Mouse (Mus musculus) ovary, postnatal 36 days (tissue): ENCODE data around the gene Msrb3.
A peak's percentile ranks its signal among the peaks of the same experiment; 100 is the strongest.

ENCODE experiments used
- DNase-seq: peaks from one replicate; pipeline ENCODE4 v3.0.0; 2022; ENCODE audit warnings: low spot score, mixed read lengths

Msrb3 gene

DNA sequence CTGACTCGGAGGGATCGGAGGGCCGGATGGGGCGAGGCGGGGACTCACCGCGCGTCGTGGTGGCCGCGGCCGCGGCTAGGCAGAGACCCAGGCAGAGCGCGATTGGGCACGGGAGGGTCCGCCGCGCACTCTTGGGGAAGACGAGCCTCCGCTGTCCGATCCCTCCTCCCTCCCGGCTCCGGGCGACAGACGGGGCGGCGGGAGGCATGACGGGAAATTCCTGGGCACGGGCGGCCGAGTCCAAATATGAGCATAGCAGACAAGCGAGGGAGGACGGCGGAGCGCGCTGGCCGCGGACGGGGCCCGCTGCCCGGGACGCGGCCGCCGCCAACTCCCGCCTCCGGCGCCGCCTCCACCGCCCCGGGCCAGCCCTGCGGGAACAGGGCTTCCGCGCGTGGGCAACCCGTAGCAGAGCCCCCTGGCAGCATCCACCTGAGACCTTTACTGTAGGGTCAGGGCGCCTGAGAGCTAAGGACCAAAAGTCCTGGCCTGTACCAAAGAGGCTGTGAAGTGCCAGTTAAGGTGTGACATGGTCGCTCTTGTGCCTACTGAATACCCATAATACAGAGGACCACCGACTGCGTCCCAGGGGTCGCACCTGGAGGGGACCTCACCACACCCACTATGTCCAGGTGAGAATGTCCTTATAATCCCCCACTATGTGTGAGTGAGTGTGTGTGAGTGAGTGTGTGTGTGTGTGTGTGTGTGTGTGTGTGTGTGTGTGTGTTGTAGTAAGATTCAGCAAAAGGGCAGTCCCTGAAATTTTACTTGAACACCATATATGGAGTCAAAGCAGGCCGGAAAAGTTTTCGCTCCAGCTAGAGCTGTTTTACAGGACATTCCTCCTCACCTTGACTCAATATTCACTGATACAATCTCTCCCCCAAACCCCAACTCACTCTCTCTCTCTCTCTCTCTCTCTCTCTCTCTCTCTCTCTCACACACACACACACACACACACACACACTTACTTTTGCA is at the start of gene Msrb3:
Gene Msrb3, minus strand, starts transcription at position 317 of the 978 bp plus-strand sequence.
- peak; percentile 85 for DNase-seq

GRCm38 (mm10) chr10:120948461-120948860 is 49.6 kb upstream of the Msrb3 start:
- DNase-seq = no peak

DNA sequence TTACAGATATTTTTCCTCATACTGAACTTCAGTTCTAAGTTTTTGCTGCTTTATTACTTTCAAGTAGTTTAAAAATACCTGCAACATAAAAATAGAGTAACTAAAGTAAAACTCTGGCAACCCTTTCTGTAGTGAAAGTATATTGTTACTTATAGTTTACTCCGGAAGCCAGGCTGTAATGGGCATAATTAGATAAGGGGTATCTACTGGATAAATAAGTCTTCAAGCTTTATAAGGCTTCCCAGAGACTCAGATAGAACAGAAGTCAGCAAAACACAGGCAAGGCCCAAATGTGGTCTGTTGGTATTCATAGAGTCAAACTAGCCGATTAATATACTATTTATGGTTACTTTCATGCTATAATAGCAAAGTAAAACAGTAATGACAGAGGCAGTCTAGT is 48.9 kb upstream of the Msrb3 start:
- DNase-seq = no peak

- no peak for DNase-seq
Observed at GRCm38 (mm10) chr10:120946847-120947246, 47.9 kb upstream of the Msrb3 start.

GRCm38 (mm10) chr10:120938904-120939208 is 40.0 kb upstream of the Msrb3 start:
- no peak for DNase-seq

GRCm38 (mm10) chr10:120938077-120938903 is 39.4 kb upstream of the Msrb3 start:
- DNase-seq = peak; percentile 19

- DNase-seq = no peak
Observed at GRCm38 (mm10) chr10:120929536-120929935, 30.6 kb upstream of the Msrb3 start.

- DNase-seq = no peak
Observed at GRCm38 (mm10) chr10:120928183-120928582, 29.3 kb upstream of the Msrb3 start.

GRCm38 (mm10) chr10:120926156-120926555 is 27.3 kb upstream of the Msrb3 start:
- DNase-seq = no peak

DNA sequence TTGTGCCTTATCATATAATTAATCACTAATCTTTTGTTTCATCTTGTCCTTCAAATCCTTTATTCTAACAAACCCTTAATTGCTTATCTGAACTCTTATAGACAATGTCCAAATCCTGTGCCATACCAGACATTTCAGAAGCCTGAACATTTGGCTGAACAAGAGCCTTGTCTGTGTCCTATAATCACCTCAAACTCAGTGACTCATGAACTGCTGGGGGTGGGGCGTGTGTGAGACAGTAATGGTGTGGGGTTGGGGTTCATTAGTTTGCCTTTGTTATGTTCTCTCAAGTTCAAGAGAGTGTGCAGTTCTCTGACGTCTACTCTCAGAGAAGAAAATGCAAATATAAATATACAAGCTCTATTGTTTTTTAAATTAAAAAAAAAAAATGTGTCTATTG is 22.6 kb upstream of the Msrb3 start:
- DNase-seq = no peak

- DNase-seq = no peak
Observed at GRCm38 (mm10) chr10:120920604-120921003, 21.7 kb upstream of the Msrb3 start.

- DNase-seq = no peak
Observed at GRCm38 (mm10) chr10:120916250-120916649, 17.3 kb upstream of the Msrb3 start.

DNA sequence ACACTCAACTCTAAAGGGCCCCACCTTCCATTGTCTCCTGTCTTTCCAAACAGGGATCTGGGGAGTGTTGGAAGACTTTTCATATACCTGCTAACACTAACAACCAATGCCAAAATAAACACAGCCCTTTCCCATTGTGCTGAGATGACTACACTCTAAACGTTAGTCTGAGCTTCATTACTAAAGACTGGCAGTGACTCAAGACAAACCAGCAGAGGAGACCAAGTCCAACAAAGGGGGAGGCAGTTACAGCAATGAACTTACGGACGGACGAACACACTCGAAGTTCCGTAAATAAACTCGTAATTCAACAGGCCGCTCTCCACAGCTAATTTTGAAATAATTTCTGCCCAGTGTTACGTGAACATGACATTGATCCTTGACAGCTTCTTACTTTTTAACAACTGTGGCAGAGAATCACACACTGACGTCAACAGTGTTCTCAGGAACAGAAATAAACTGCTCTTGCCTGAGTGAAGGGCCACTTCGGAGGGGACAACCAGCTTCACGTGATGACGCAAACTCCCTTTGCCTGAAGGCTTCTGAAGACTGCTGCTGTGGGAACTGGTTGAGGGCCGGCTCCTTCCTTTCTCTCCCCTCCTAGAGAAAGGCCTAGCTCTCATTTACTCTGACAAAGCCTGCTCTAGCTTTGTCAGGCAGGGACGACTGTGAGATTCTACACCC is 16.2 kb upstream of the Msrb3 start:
- DNase-seq = no peak

DNA sequence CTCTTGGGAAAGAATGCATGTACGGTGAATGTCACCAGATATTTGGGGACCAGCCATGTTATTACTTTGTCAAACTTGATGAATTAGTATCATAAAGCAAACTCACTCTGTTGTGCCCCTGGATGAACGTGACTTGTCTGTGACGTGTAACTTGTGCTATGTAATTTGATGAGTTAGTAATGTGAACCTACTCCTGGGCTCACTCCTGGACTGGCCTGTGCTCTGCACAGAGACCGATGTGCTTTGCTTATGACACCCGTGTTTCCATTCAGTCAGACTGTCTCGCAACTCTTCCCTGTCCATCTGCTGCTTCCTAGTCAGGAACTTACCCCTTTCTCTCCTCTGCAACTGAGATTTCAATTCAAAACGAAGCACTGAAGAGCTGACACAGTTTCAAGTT is 15.4 kb upstream of the Msrb3 start:
- no peak for DNase-seq

DNA sequence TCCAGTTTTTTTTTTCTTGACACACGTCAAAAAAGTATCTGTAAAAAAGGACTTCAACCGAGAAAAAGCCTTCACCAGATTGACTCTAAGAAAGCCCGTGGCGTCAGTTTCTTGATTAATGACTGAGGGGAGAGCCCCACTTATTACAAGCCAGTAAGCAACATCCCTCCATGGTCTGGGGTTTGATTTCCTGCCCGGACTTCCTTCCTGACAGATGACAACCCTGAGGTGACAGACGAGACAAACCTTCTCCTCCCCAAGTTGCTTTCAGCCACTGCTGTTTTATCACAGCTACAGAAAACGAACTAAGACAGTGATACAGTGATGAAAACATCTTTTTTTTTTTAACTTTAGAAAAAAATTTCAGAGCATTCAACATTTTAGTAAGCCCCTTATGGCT is 14.9 kb upstream of the Msrb3 start:
- no peak for DNase-seq

- DNase-seq = no peak
Observed at GRCm38 (mm10) chr10:120911971-120912370, 13.1 kb upstream of the Msrb3 start.

GRCm38 (mm10) chr10:120908776-120909574 is 10.1 kb upstream of the Msrb3 start:
- DNase-seq = no peak

GRCm38 (mm10) chr10:120904676-120905075 is 5.8 kb upstream of the Msrb3 start:
- no peak for DNase-seq

DNA sequence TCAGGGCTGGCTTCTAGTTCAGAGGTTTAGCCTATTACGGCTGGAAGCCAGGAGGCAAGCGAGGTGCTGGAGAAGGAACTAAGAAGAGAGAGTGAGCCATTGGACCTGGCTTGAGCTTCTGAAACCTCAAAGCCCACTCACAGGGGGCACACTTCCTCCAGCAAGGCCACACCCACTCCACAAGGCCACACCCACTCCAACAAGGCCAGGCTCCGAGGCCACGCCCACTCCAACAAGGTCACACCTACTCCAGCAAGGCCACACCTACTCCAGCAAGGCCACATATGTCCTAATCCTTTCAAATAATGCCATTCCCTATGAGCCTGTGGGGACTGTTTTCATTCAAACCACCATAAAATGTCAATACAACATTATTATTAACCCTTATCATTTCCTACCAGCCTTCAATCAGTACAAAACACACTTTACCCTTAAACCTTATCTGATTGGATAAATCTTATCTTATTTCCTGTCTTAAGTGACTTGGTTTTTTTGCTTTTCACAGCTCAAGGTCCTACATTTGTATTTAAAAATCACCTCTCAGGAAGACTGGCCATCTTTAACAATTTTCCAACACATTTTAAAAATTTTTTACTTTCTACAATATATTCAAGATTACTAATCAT is 5.1 kb upstream of the Msrb3 start:
- no peak for DNase-seq

DNA sequence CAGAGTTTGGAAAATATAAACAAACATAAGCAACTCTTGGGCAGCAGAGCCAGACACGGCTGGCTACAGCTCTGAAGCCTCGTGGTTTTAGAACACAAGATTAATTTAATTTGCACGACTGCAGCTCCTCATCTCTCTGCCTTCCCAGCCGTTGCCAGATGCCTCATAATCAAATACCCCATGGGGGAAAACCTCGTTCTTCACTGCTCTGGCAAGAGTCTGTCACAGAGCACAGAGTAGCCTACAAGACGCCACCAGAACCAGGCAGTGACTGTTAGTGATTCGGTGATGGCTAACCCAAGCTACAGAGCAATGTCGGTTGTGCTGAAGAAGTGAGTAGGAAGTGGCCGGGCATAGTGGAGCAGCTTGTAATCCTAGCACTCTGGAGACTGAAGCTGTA is 2.8 kb upstream of the Msrb3 start:
- no peak for DNase-seq

GRCm38 (mm10) chr10:120900096-120900495 is 1.2 kb upstream of the Msrb3 start:
- no peak for DNase-seq
